Mouse (Mus musculus): ENCODE results near the gene Id1.

Id1 gene

GRCm38 (mm10) chr2:152742435-152742834, 6.4 kb downstream of the Id1 start:
- in situ Hi-C loops (cut with MboI, MseI), result no loop called here

- in situ Hi-C loops (cut with MboI, MseI), result no loop called here
These were observed 18.1 kb downstream of the Id1 start, which contains the start of gene Cox4i2 for GRCm38 (mm10) chr2:152753944-152754711. Gene Cox4i2 (plus strand): TSS chr2:152754173.

GRCm38 (mm10) chr2:152756474-152757393, 20.7 kb downstream of the Id1 start:
- in situ Hi-C loops (cut with MboI, MseI), result no loop called here

- in situ Hi-C loops (cut with MboI, MseI), result no loop called here
These were observed 21.4 kb downstream of the Id1 start for GRCm38 (mm10) chr2:152757478-152757877.

- in situ Hi-C loops (cut with MboI, MseI), result no loop called here
These were observed 22.3 kb downstream of the Id1 start for GRCm38 (mm10) chr2:152758351-152758750.

- in situ Hi-C loops (cut with MboI, MseI), result no loop called here
These were observed 27.3 kb downstream of the Id1 start for GRCm38 (mm10) chr2:152763310-152763709.

GRCm38 (mm10) chr2:152764172-152765044, 28.4 kb downstream of the Id1 start:
- in situ Hi-C loops (cut with MboI, MseI), result loop anchor here (5.0 kb wide), 2 partner anchors 68 to 72 kb away; partner anchors contain the start of gene Bcl2l1

GRCm38 (mm10) chr2:152765045-152765674, 29.1 kb downstream of the Id1 start:
- in situ Hi-C loops (cut with MboI, MseI), result loop anchor here (5.0 kb wide), 2 partner anchors 67 to 73 kb away; partner anchors contain the start of gene Bcl2l1

- in situ Hi-C loops (cut with MboI, MseI), result loop anchor here (5.0 kb wide), 2 partner anchors 66 to 74 kb away; partner anchors contain the start of gene Bcl2l1
These were observed 30.5 kb downstream of the Id1 start for GRCm38 (mm10) chr2:152766387-152767123.

- in situ Hi-C loops (cut with MboI, MseI), result loop anchor here (5.0 kb wide), 2 partner anchors 65 to 75 kb away; partner anchors contain the start of gene Bcl2l1
These were observed 31.7 kb downstream of the Id1 start for GRCm38 (mm10) chr2:152767618-152768271.

GRCm38 (mm10) chr2:152769677-152770076, 33.6 kb downstream of the Id1 start:
- in situ Hi-C loops (cut with MboI, MseI), result loop anchor here (5.0 kb wide), 2 partner anchors 63 to 77 kb away; partner anchors contain the start of gene Bcl2l1

- in situ Hi-C loops (cut with MboI, MseI), result no loop called here
These were observed 35.5 kb downstream of the Id1 start for GRCm38 (mm10) chr2:152771571-152771970.

GRCm38 (mm10) chr2:152772231-152772630, 36.2 kb downstream of the Id1 start:
- in situ Hi-C loops (cut with MboI, MseI), result no loop called here

- in situ Hi-C loops (cut with MboI, MseI), result loop anchor here (25.0 kb wide), 1 partner anchor 788 kb away; the partner anchor contains the start of genes Fam110a and Slc52a3
These were observed 39.3 kb downstream of the Id1 start for GRCm38 (mm10) chr2:152775357-152775756.

- in situ Hi-C loops (cut with MboI, MseI), result loop anchor here (25.0 kb wide), 1 partner anchor 789 kb away; the partner anchor contains the start of genes Fam110a and Slc52a3
These were observed 40.0 kb downstream of the Id1 start for GRCm38 (mm10) chr2:152776019-152776418.

GRCm38 (mm10) chr2:152776435-152776834, 40.4 kb downstream of the Id1 start:
- in situ Hi-C loops (cut with MboI, MseI), result loop anchor here (25.0 kb wide), 1 partner anchor 789 kb away; the partner anchor contains the start of genes Fam110a and Slc52a3

- in situ Hi-C loops (cut with MboI, MseI), result loop anchor here (25.0 kb wide), 1 partner anchor 790 kb away; the partner anchor contains the start of genes Fam110a and Slc52a3
These were observed 41.0 kb downstream of the Id1 start for GRCm38 (mm10) chr2:152777081-152777480.

GRCm38 (mm10) chr2:152780466-152780865, 44.4 kb downstream of the Id1 start:
- in situ Hi-C loops (cut with MboI, MseI), result loop anchor here (25.0 kb wide), 1 partner anchor 793 kb away; the partner anchor contains the start of genes Fam110a and Slc52a3
